Mouse (Mus musculus) kidney, postnatal 25 days (tissue): ENCODE measurements at regions not wholly inside any gene's neighbourhood (a gene's known extent, or its start where the extent isn't known, plus 50 kb on each side); places are given as distances from the start of the nearest gene placed in this dataset.
"Not testable (repeated sequence)": the region's sequence is repeated elsewhere in the genome, so short reads cannot be mapped to it uniquely, and the experiment has no call there.

ENCODE experiments used
- DNase-seq, 2 experiments: peaks; one replicate each; pipeline ENCODE4 v3.0.0; 2021; ENCODE audit warnings: mixed read lengths in 2 of 2

- DNase-seq: no peak
Measured at GRCm38 (mm10) chrX:70871209-70871608, 178.8 kb upstream of the Mamld1 start.

GRCm38 (mm10) chrX:70881326-70881725, 168.7 kb upstream of the Mamld1 start:
- no peak for DNase-seq

- DNase-seq: no peak
Measured at GRCm38 (mm10) chrX:70883461-70883860, 166.6 kb upstream of the Mamld1 start.

- no peak for DNase-seq
Measured at GRCm38 (mm10) chrX:70894517-70894916, 155.5 kb upstream of the Mamld1 start.

- no peak for DNase-seq
Measured at GRCm38 (mm10) chrX:70895554-70895953, 154.5 kb upstream of the Mamld1 start.

- no peak for DNase-seq
Measured at GRCm38 (mm10) chrX:70897110-70897721, 152.8 kb upstream of the Mamld1 start.

GRCm38 (mm10) chrX:70898836-70899235, 151.2 kb upstream of the Mamld1 start:
- DNase-seq: not testable (repeated sequence)

- no peak for DNase-seq
Measured at GRCm38 (mm10) chrX:70899720-70900479, 150.2 kb upstream of the Mamld1 start.

GRCm38 (mm10) chrX:70925646-70926045, 124.4 kb upstream of the Mamld1 start:
- no peak for DNase-seq

GRCm38 (mm10) chrX:70931944-70932343, 118.1 kb upstream of the Mamld1 start:
- no peak for DNase-seq

- no peak for DNase-seq
Measured at GRCm38 (mm10) chrX:70945382-70945781, 104.7 kb upstream of the Mamld1 start.

- peak; percentile 49 to 52 for DNase-seq
Measured at GRCm38 (mm10) chrX:70946052-70946451, 104.0 kb upstream of the Mamld1 start.

- DNase-seq: no peak
Measured at GRCm38 (mm10) chrX:70949232-70949631, 100.8 kb upstream of the Mamld1 start.

GRCm38 (mm10) chrX:70953022-70953421, 97.0 kb upstream of the Mamld1 start:
- no peak for DNase-seq
